Comparison of ENCODE assay signal across 24 mouse cellular contexts in genomic region chr2:102372690-102373089, GRCm38 (mm10).
"Had no signal": no experiment of that assay in that cellular context is flagged by ENCODE, and none has a peak within 500 bp of the region (broad histone marks: within the 10 kb centered on the region; RNA-seq: fewer than 3 reads in every experiment).

No protein-coding gene starts in this region.

- H3K27ac ChIP-seq: heart, embryonic 10.5 days; hindbrain, embryonic 10.5 days; hindbrain, embryonic 12.5 days; hindbrain, embryonic 14.5 days; intestine, embryonic 15.5 days; kidney, embryonic 15.5 days; kidney, postnatal 0 days; limb, embryonic 12.5 days; liver, embryonic 13.5 days had no signal

- ATAC-seq: hindbrain, embryonic 16.5 days; inflammation-experienced regulatory T-cells, adult 6 months; intestine, embryonic 15.5 days; intestine, postnatal 0 days had no signal

- H3K27me3 ChIP-seq: heart, embryonic 12.5 days; hindbrain, embryonic 12.5 days; intestine, embryonic 15.5 days; kidney, embryonic 15.5 days; limb, embryonic 12.5 days; liver, embryonic 13.5 days had no signal

- H3K9me3 ChIP-seq: heart, embryonic 10.5 days; heart, embryonic 12.5 days; hindbrain, embryonic 10.5 days; hindbrain, embryonic 12.5 days; intestine, embryonic 15.5 days; kidney, embryonic 15.5 days; liver, embryonic 13.5 days had no signal

- DNase-seq: gastrocnemius, postnatal 14 days; gastrocnemius, postnatal 36 days; heart, postnatal 10 days; heart, postnatal 4 days; kidney, adult 18-20 months; kidney, adult 8-10 months; kidney, postnatal 14 days; kidney, postnatal 36 days; layer of hippocampus, adult 9-11 months; layer of hippocampus, postnatal 36 days; liver; liver, embryonic 13.5 days had no signal

- H3K4me3 ChIP-seq: heart, embryonic 10.5 days; heart, embryonic 12.5 days; hindbrain, embryonic 10.5 days; hindbrain, embryonic 12.5 days; intestine, embryonic 15.5 days; kidney, embryonic 15.5 days; limb, embryonic 12.5 days; liver, embryonic 13.5 days had no signal

- H3K36me3 ChIP-seq: hindbrain, embryonic 12.5 days; intestine, embryonic 15.5 days had no signal

- H3K4me1 ChIP-seq: heart, embryonic 10.5 days; hindbrain, embryonic 10.5 days; hindbrain, embryonic 12.5 days; intestine, embryonic 15.5 days; kidney, embryonic 15.5 days; limb, embryonic 12.5 days had no signal
